8 mouse cellular contexts compared by ENCODE assay signal in genomic region chr3:89090694-89091655, GRCm38 (mm10). TPM values are rescaled to one million over a fixed set of nuclear protein-coding genes. Genes with fewer than 3 reads are reported as not detected.
DNase-seq lines count a peak whose midpoint lies in the region; ATAC-seq lines count a peak whose summit lies in the region.

No protein-coding gene starts in this region.

- peak; percentile 76 for ATAC-seq in intestine, embryonic 14.5 days (replicated peaks; ENCODE audit: low FRiP score, low TSS enrichment, low read depth)

- H3K27ac ChIP-seq in intestine, embryonic 14.5 days (ENCODE audit: low read depth), result peak overlapping the region; percentile 43

- peaks cover 20% of the 10 kb centered on the region for H3K27me3 ChIP-seq in intestine, embryonic 14.5 days (replicated peaks; ENCODE audit: control insufficient read depth, insufficient read depth, low read length)

- under 1% methylated on average over 61 of the region's 74 CpGs for WGBS in intestine, embryonic 14.5 days

- peak overlapping the region; percentile 99 for H3K4me2 ChIP-seq in intestine, embryonic 14.5 days (ENCODE audit: low read length)

- peak overlapping the region; percentile 59 for H3K4me3 ChIP-seq in intestine, embryonic 14.5 days (ENCODE audit: low read depth, low read length)

- H3K4me1 ChIP-seq in intestine, embryonic 14.5 days (replicated peaks; ENCODE audit: control insufficient read depth, insufficient read depth, low read length), result peaks cover 13% of the 10 kb centered on the region; the same call in 1 of the 2 replicates

- H3K9ac ChIP-seq in intestine, embryonic 14.5 days (ENCODE audit: low read length), result peak overlapping the region; percentile 59

- DNase-seq in adrenal gland, adult 18-20 months (ENCODE audit: low spot score in 2 of 2), result peak; percentile 91 to 93
- peak; percentile 81 for DNase-seq in embryo, embryonic 10.5 days (ENCODE audit: low spot score)
- peak; percentile 89 for DNase-seq in gastrocnemius, postnatal 14 days
- DNase-seq in intestine, embryonic 14.5 days (ENCODE audit: low spot score), result peak; percentile 94
- DNase-seq in left cerebral cortex, postnatal 25 days (ENCODE audit: low spot score in 2 of 2), result peak; percentile 81 to 90
- DNase-seq in mesoderm, embryonic 11.5 days (ENCODE audit: low read depth, low spot score), result peak; percentile 84
- DNase-seq in skeletal muscle tissue, adult 2 months (ENCODE audit: low read depth, low spot score), result peak; percentile 78
- DNase-seq in yolk sac, embryonic 10.5 days (ENCODE audit: low spot score), result peak; percentile 92

- intact Hi-C loops in gastrocnemius, postnatal 14 days (cut with DNase I; ENCODE audit: low total_unique reads), result loop anchor here (5.0 kb wide), 1 partner anchor 66 kb away; no protein-coding TSS in a partner anchor
- intact Hi-C loops in left cerebral cortex, postnatal 25 days (cut with DNase I), result loop anchor here (2.0 to 5.0 kb wide), 3 partner anchors 74 to 939 kb away; partner anchors contain the start of genes Clk2 and Thbs3

- no peaks in the 10 kb centered on the region for H3K9me3 ChIP-seq in intestine, embryonic 14.5 days (ENCODE audit: control insufficient read depth, low read length)

- peaks cover 23% of the 10 kb centered on the region for H3K36me3 ChIP-seq in intestine, embryonic 14.5 days (ENCODE audit: control insufficient read depth, insufficient read depth, low read length)

RNA-seq across cellular contexts. Expression of gene Rusc1, which starts 2.1 kb away (rescaled TPM):
- total RNA-seq in adrenal gland, adult 18-20 months (2021), result 10 to 100 TPM; 34.5 to 35.7 TPM
- 10 to 100 TPM; 10.3 TPM for total RNA-seq in gastrocnemius, postnatal 14 days (2021)
- 18.7 and 22.2 TPM in 2 replicates for polyA plus RNA-seq in intestine, embryonic 14.5 days (2014; fragmentation: Nextera tagmentation; extraction: Ambion mirVana)
- 100 to 1,000 TPM; 189 to 195 TPM for total RNA-seq in left cerebral cortex, postnatal 25 days (2021)

RNA-seq across cellular contexts. Expression of gene Gm43738, which starts 9.9 kb away (rescaled TPM):
- total RNA-seq in adrenal gland, adult 18-20 months (2021), result not detected
- total RNA-seq in gastrocnemius, postnatal 14 days (2021), result not detected
- polyA plus RNA-seq in intestine, embryonic 14.5 days (2014; fragmentation: Nextera tagmentation; extraction: Ambion mirVana), result 0.20 TPM in 1 of 2 replicates, not detected in the other
- not detected for total RNA-seq in left cerebral cortex, postnatal 25 days (2021)

RNA-seq across cellular contexts. Expression of gene Fdps, which starts 10.8 kb away (rescaled TPM):
- 100 to 1,000 TPM; 213 to 346 TPM for total RNA-seq in adrenal gland, adult 18-20 months (2021)
- total RNA-seq in gastrocnemius, postnatal 14 days (2021), result 10 to 100 TPM; 24.7 to 30.7 TPM
- 352 and 412 TPM in 2 replicates for polyA plus RNA-seq in intestine, embryonic 14.5 days (2014; fragmentation: Nextera tagmentation; extraction: Ambion mirVana)
- 10 to 100 TPM; 81.0 to 88.8 TPM for total RNA-seq in left cerebral cortex, postnatal 25 days (2021)

RNA-seq across cellular contexts. Expression of gene Pklr, which starts 45.0 kb away (rescaled TPM):
- not detected for total RNA-seq in adrenal gland, adult 18-20 months (2021)
- total RNA-seq in gastrocnemius, postnatal 14 days (2021), result not detected
- polyA plus RNA-seq in intestine, embryonic 14.5 days (2014; fragmentation: Nextera tagmentation; extraction: Ambion mirVana), result 13.3 and 15.8 TPM in 2 replicates
- not detected for total RNA-seq in left cerebral cortex, postnatal 25 days (2021)

Comparison
In these comparisons a context has a peak if more than half of its experiments do, and no peak if none do; other contexts are left out.
1. Peak in every context shown above with its lines: DNase-seq, ATAC-seq, H3K4me3 ChIP-seq and H3K27ac ChIP-seq.
2. RNA of gene Rusc1, which starts 2.1 kb away (total RNA-seq): 189 to 195 TPM in left cerebral cortex, postnatal 25 days; 34.5 to 35.7 TPM in adrenal gland, adult 18-20 months and 10.3 TPM in gastrocnemius, postnatal 14 days; every median in the first group is over 4 times any median in the second.